Mouse (Mus musculus): ENCODE results near the gene Lig3. TPM values are rescaled to one million over a fixed set of nuclear protein-coding genes. Genes with fewer than 3 reads are reported as not detected.
"Not testable (repeated sequence)": the region's sequence is repeated elsewhere in the genome, so short reads cannot be mapped to it uniquely, and the experiment has no call there.

The Lig3 gene
- polyA plus RNA-seq, 1 experiment = 14.7 TPM

DNA sequence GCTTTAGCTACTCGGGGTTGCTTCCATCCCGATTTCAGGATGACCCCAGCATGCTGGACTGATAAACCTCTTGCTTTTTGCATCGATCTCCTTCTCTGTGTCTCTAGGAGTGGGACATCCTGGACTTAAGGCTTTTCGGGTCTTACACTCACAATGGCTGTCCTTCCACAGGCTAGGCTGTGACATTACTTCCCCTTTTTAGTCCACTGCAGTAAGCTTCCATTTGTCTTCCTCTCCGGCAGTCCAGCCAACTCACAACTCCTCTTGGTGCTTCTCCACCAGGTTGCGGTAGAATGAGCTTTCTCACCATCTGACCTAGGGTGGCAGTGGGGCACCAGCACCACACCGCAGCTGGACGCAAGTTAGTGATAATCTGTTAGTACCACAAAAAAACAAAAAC is 53.0 kb downstream of the Lig3 start:
- no peaks in the 10 kb centered on the region for H3K79me2 ChIP-seq (ENCODE audit: control insufficient read depth, insufficient read depth)
- no peaks in the 10 kb centered on the region for H3K27me3 ChIP-seq (ENCODE audit: control insufficient read depth, insufficient read depth, insufficient read length)
- H3K36me3 ChIP-seq (ENCODE audit: control insufficient read depth, insufficient read depth) = no peaks in the 10 kb centered on the region
- TF ChIP-seq USF1 (IDR thresholded peaks at IDR 0.05; ENCODE audit: low read depth) (no peak), MAX (IDR thresholded peaks at IDR 0.05) (no peak), MYOD1 (IDR thresholded peaks at IDR 0.05; ENCODE audit: control insufficient read depth, insufficient read length, low read depth) (no peak), CEBPB (IDR thresholded peaks at IDR 0.05; ENCODE audit: low read depth) (no peak), MYOG (IDR thresholded peaks at IDR 0.05; ENCODE audit: control insufficient read depth, extremely low read depth, insufficient read length) (no peak)
- no peaks in the 10 kb centered on the region for H3K79me3 ChIP-seq (ENCODE audit: low read depth)
- no peak overlapping the region for H3K4me3 ChIP-seq (ENCODE audit: insufficient read depth, poor library complexity, severe bottlenecking)
- H3ac ChIP-seq (ENCODE audit: control insufficient read depth, insufficient read length, low read depth) = no peak overlapping the region

- not testable (repeated sequence) for H3K27me3 ChIP-seq (ENCODE audit: control insufficient read depth, insufficient read depth, insufficient read length); H3K36me3 ChIP-seq (ENCODE audit: control insufficient read depth, insufficient read depth); H3ac ChIP-seq (ENCODE audit: control insufficient read depth, insufficient read length, low read depth); H3K79me2 ChIP-seq (ENCODE audit: control insufficient read depth, insufficient read depth); H3K79me3 ChIP-seq (ENCODE audit: low read depth); H3K4me3 ChIP-seq (ENCODE audit: insufficient read depth, poor library complexity, severe bottlenecking)
These were observed 53.5 kb downstream of the Lig3 start for GRCm38 (mm10) chr11:82834359-82834758.

- Histone ChIP-seq H3K36me3 (ENCODE audit: control insufficient read depth, insufficient read depth) (no peaks in the 10 kb centered on the region), H3ac (ENCODE audit: control insufficient read depth, insufficient read length, low read depth) (no peak overlapping the region), H3K79me2 (ENCODE audit: control insufficient read depth, insufficient read depth) (no peaks in the 10 kb centered on the region), H3K4me3 (ENCODE audit: insufficient read depth, poor library complexity, severe bottlenecking) (no peak overlapping the region), H3K79me3 (ENCODE audit: low read depth) (no peaks in the 10 kb centered on the region), H3K27me3 (ENCODE audit: control insufficient read depth, insufficient read depth, insufficient read length) (no peaks in the 10 kb centered on the region)
- no peak for TF ChIP-seq CTCF (IDR thresholded peaks at IDR 0.05; ENCODE audit: control insufficient read depth, insufficient read depth, insufficient read length)
- no peak for TF ChIP-seq CEBPB (IDR thresholded peaks at IDR 0.05; ENCODE audit: low read depth)
- TF ChIP-seq USF1 (IDR thresholded peaks at IDR 0.05; ENCODE audit: low read depth) = no peak
- no peak for TF ChIP-seq FOSL1 (IDR thresholded peaks at IDR 0.05; ENCODE audit: insufficient read depth, low read length, poor library complexity, severe bottlenecking)
- no peak for TF ChIP-seq MYOD1 (IDR thresholded peaks at IDR 0.05; ENCODE audit: control insufficient read depth, insufficient read length, low read depth)
These were observed 54.9 kb downstream of the Lig3 start for GRCm38 (mm10) chr11:82835616-82836432.

DNA sequence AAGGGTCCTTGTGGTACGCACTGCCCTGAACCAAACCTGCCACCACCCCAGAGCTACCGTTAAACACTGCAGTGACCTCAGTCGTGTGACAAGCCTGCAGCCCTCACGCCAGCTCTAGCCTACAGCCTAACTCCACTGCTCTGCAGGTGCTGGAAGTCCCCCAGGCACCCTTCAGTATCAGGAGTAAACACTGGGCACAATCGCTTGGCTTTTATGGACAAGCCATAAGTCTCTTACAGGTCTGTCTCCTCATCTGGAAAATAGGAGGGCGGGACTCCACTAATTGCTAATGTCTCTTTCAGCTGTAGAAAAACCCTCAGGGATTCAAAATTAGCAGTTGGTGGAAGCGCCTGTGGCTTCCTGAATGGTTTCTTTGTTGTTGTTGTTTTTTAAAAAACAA is 56.3 kb downstream of the Lig3 start:
- Histone ChIP-seq H3K27me3 (ENCODE audit: control insufficient read depth, insufficient read depth, insufficient read length) (no peaks in the 10 kb centered on the region), H3K36me3 (ENCODE audit: control insufficient read depth, insufficient read depth) (no peaks in the 10 kb centered on the region), H3K79me2 (ENCODE audit: control insufficient read depth, insufficient read depth) (no peaks in the 10 kb centered on the region), H3K4me3 (ENCODE audit: insufficient read depth, poor library complexity, severe bottlenecking) (no peak overlapping the region), H3ac (ENCODE audit: control insufficient read depth, insufficient read length, low read depth) (no peak overlapping the region), H3K79me3 (ENCODE audit: low read depth) (no peaks in the 10 kb centered on the region)
- no peak for TF ChIP-seq CTCF (IDR thresholded peaks at IDR 0.05; ENCODE audit: control insufficient read depth, insufficient read depth, insufficient read length)
- no peak for TF ChIP-seq MYOG (IDR thresholded peaks at IDR 0.05; ENCODE audit: control insufficient read depth, extremely low read depth, insufficient read length)
- TF ChIP-seq CEBPB (IDR thresholded peaks at IDR 0.05; ENCODE audit: low read depth) = no peak
- no peak for TF ChIP-seq USF1 (IDR thresholded peaks at IDR 0.05; ENCODE audit: low read depth)
- TF ChIP-seq FOSL1 (IDR thresholded peaks at IDR 0.05; ENCODE audit: insufficient read depth, low read length, poor library complexity, severe bottlenecking) = no peak
- TF ChIP-seq MAX (IDR thresholded peaks at IDR 0.05) = no peak
- TF ChIP-seq MYOD1 (IDR thresholded peaks at IDR 0.05; ENCODE audit: control insufficient read depth, insufficient read length, low read depth) = no peak

DNA sequence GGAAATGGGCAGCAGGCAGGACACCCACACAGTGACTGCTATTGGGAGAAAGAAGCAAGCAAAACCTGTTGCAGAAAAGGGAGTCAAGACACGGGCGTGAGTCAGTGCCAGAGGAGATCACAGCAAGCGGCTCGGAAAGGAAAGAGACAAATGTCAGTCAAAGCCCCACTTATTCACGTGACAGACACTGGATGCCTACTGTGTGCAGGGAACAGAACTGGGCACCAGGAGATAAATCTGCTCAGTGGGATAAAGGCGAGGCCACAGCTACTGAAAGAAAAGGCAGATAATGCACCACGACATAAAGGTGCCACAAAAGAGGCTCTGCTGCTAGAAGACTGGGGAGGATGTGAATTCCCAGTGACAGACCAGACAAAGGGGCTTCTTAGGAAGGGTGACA is 56.9 kb downstream of the Lig3 start:
- H3K79me3 ChIP-seq (ENCODE audit: low read depth) = no peaks in the 10 kb centered on the region
- TF ChIP-seq FOSL1 (IDR thresholded peaks at IDR 0.05; ENCODE audit: insufficient read depth, low read length, poor library complexity, severe bottlenecking) = no peak
- no peak for TF ChIP-seq USF1 (IDR thresholded peaks at IDR 0.05; ENCODE audit: low read depth)
- no peak for TF ChIP-seq CEBPB (IDR thresholded peaks at IDR 0.05; ENCODE audit: low read depth)
- TF ChIP-seq CTCF (IDR thresholded peaks at IDR 0.05; ENCODE audit: control insufficient read depth, insufficient read depth, insufficient read length) = no peak
- H3K36me3 ChIP-seq (ENCODE audit: control insufficient read depth, insufficient read depth) = no peaks in the 10 kb centered on the region
- no peaks in the 10 kb centered on the region for H3K79me2 ChIP-seq (ENCODE audit: control insufficient read depth, insufficient read depth)
- no peaks in the 10 kb centered on the region for H3K27me3 ChIP-seq (ENCODE audit: control insufficient read depth, insufficient read depth, insufficient read length)
- H3K4me3 ChIP-seq (ENCODE audit: insufficient read depth, poor library complexity, severe bottlenecking) = no peak overlapping the region
- H3ac ChIP-seq (ENCODE audit: control insufficient read depth, insufficient read length, low read depth) = no peak overlapping the region

GRCm38 (mm10) chr11:82838511-82838910 is 57.6 kb downstream of the Lig3 start:
- Histone ChIP-seq H3K4me3 (ENCODE audit: insufficient read depth, poor library complexity, severe bottlenecking) (no peak overlapping the region), H3K79me2 (ENCODE audit: control insufficient read depth, insufficient read depth) (no peaks in the 10 kb centered on the region), H3K36me3 (ENCODE audit: control insufficient read depth, insufficient read depth) (no peaks in the 10 kb centered on the region), H3ac (ENCODE audit: control insufficient read depth, insufficient read length, low read depth) (no peak overlapping the region), H3K79me3 (ENCODE audit: low read depth) (no peaks in the 10 kb centered on the region), H3K27me3 (ENCODE audit: control insufficient read depth, insufficient read depth, insufficient read length) (no peaks in the 10 kb centered on the region)
- TF ChIP-seq FOSL1 (IDR thresholded peaks at IDR 0.05; ENCODE audit: insufficient read depth, low read length, poor library complexity, severe bottlenecking) (no peak), MAX (IDR thresholded peaks at IDR 0.05) (no peak), USF1 (IDR thresholded peaks at IDR 0.05; ENCODE audit: low read depth) (no peak), MYOD1 (IDR thresholded peaks at IDR 0.05; ENCODE audit: control insufficient read depth, insufficient read length, low read depth) (no peak), MYOG (IDR thresholded peaks at IDR 0.05; ENCODE audit: control insufficient read depth, extremely low read depth, insufficient read length) (no peak), CEBPB (IDR thresholded peaks at IDR 0.05; ENCODE audit: low read depth) (no peak), CTCF (IDR thresholded peaks at IDR 0.05; ENCODE audit: control insufficient read depth, insufficient read depth, insufficient read length) (no peak)
